Mouse (Mus musculus) E14TG2a.4 (cell line): Measurements from ENCODE around the gene AW822073.

Experiments
- CTCF ChIP-seq: conservative IDR thresholded peaks from 2 replicates; pipeline ENCODE4 v1.5.1; 2014; ENCODE audit warnings: low read length
- NANOG ChIP-seq: IDR thresholded peaks from 2 replicates; pipeline ENCODE4 v1.6.1; 2014; ENCODE audit warnings: borderline replicate concordance, low read length, mixed read lengths
- POU5F1 ChIP-seq: IDR thresholded peaks from 2 replicates; pipeline ENCODE4 v1.6.1; 2014; ENCODE audit warnings: low read length, borderline replicate concordance

DNA sequence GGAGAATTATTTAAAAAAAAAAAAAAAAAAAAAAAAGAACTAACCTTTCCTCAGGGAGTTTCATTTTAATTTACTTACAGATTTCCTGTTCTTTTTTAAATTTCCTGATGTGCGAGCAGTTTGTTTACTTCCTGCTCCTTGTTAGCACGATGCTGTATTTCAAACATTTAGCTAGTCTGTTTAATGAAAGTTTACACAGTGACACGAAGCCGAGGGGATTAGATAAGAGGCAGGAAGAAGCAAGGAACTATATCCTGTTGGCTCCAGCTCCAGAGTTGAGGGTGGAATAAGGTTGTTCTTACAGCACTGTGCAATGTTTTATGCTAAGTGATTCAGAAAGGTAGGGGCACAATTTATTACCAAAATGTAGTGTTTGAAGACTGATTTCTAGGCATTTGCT, 31.2 kb upstream of the AW822073 start:
- TF ChIP-seq CTCF (no peak), NANOG (no peak), POU5F1 (no peak)
